Mouse (Mus musculus) c-Kit-negative CD71-positive TER-119-positive erythroid progenitor cells, embryonic 14.5 days (primary cell): Measurements from ENCODE around the gene Rgs5.

Source experiments
- DNase-seq: peaks from one replicate; pipeline ENCODE4 v3.0.0-alpha.2; 2013; ENCODE audit warnings: low read depth, low spot score

Gene Rgs5

GRCm38 (mm10) chr1:169726319-169726718 lies 71.0 kb downstream of the Rgs5 start:
- no peak for DNase-seq

DNA sequence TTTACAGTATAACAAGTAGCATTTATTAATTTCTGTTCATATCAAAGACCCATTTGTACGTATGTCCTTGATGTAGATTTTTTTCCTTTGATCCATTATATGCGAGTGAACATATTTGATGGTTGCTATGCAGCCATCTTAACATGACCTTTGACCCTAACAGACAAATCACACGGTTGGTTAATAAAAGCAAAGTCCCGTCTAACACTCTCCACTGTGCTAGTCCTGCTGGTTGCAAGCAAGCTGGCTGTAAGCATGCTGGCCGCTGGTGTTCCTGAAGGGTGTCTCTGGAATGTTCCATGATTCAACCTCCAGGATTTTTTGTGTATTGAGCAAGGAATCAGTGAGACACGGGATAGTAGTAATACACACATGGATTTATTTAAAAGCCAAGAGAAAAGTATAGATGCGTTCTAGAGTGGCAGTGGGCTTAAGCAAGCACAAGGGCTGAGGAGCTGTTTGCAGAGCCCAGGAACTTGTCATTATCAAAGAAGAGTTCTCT lies 75.3 kb downstream of the Rgs5 start:
- no peak for DNase-seq

DNA sequence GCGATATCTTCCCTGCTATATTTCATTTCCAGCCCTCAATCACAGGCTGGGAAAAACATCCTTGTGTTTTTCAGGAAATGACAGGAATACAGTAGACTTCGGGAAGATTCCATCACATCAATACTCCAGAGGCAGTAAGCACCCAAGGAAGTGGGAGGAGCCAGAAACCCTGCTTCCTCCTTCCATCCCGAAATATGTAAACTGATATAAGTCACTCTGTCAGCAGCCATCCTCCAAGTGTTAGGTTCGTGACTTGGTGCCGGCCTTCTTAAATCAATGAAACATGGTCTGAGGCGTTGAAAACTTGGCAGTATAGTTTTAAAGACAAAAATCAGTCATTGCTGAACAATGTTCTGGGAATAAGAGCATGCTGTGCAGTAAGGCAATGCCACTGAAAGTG lies 80.8 kb downstream of the Rgs5 start:
- no peak for DNase-seq

DNA sequence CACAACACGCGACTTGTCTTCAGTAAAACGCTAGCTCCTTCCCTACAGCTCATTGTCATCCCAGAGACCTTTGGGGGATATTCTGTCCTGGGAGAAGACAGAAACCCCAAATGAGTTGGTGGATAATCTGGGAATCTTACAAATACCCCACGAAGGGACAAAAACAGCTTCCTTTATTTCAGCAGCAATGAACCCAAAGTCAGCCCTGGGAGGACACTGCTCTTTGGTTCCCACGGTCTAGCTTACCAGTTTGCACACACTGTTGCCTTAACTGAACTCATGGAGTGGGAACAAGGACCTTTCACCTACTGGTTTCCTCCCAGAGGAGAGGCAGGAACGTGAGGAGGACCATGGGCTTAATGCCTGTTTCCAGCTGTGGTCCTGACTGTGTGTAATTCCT lies 81.9 kb downstream of the Rgs5 start:
- no peak for DNase-seq

- DNase-seq, result no peak
Observed at GRCm38 (mm10) chr1:169741147-169741546, 85.8 kb downstream of the Rgs5 start.
